Mouse (Mus musculus) hindbrain, embryonic 11.5 days (tissue): ENCODE data around the gene L1cam. TPM values are rescaled to one million over a fixed set of nuclear protein-coding genes. Genes with fewer than 3 reads are reported as not detected.
A peak's percentile ranks its signal among the peaks of the same experiment; 100 is the strongest.

Experiments used
- ATAC-seq: fragments of 200-750 bp; cut with Nextera tagmentation; 2 replicates; pipeline ENCODE4 v1.8.0; 2017; ENCODE audit warnings: mild to moderate bottlenecking, moderate TSS enrichment, moderate library complexity; ENCODE audit not compliant: low FRiP score
- DNase-seq: peaks from one replicate; pipeline ENCODE4 v3.0.0-alpha.2; 2015; ENCODE audit warnings: low spot score
- H3K27ac ChIP-seq: fragments of 300-500 bp; sonication (generic); 2 replicates; pipeline ENCODE4 v1.5.1; 2014; ENCODE audit warnings: mild to moderate bottlenecking, low read depth, low read length
- H3K27me3 ChIP-seq: fragments of 300-500 bp; sonication (generic); 2 replicates; pipeline ENCODE4 v1.6.1; 2014; ENCODE audit warnings: mild to moderate bottlenecking, low read length, moderate library complexity, mixed read lengths; ENCODE audit not compliant: control insufficient read depth, insufficient read depth
- H3K36me3 ChIP-seq: fragments of 300-500 bp; sonication (generic); 2 replicates; pipeline ENCODE4 v1.6.1; 2014; ENCODE audit warnings: mild to moderate bottlenecking, low read length, moderate library complexity, mixed read lengths; ENCODE audit not compliant: control insufficient read depth, insufficient read depth
- H3K4me1 ChIP-seq: fragments of 300-500 bp; sonication (generic); replicated peaks from 2 replicates; pipeline ENCODE4 v1.6.1; 2014; ENCODE audit warnings: low read length, mixed read lengths; ENCODE audit not compliant: control insufficient read depth, insufficient read depth
- H3K4me2 ChIP-seq: fragments of 300-500 bp; sonication (generic); replicated peaks from 2 replicates; pipeline ENCODE4 v1.6.1; 2014; ENCODE audit warnings: mild to moderate bottlenecking, low read depth, low read length
- H3K4me3 ChIP-seq: fragments of 300-500 bp; sonication (generic); 2 replicates; pipeline ENCODE4 v1.5.1; 2014; ENCODE audit warnings: low read depth, low read length
- H3K9ac ChIP-seq: fragments of 300-500 bp; sonication (generic); 2 replicates; pipeline ENCODE4 v1.6.1; 2014; ENCODE audit warnings: low read depth, low read length
- H3K9me3 ChIP-seq: fragments of 300-500 bp; sonication (generic); 2 replicates; pipeline ENCODE4 v1.6.1; 2016; ENCODE audit warnings: low read length; ENCODE audit not compliant: control insufficient read depth
- WGBS: fragments of 180-500 bp; shearing (Covaris S2); extraction: QIAGEN DNeasy Blood & Tissue Kit; methylation state at CpG from one replicate; pipeline ENCODE4 v1.1.7; 2014; 5-methylcytosine and 5-hydroxymethylcytosine counted together
- polyA plus RNA-seq: library from polyadenylated mRNA; unstranded; fragments of >200 nt; fragmentation: Nextera tagmentation; extraction: Ambion mirVana; gene quantifications from 2 replicates; pipeline ENCODE4 v1.2.1, GENCODE M21; 2014

Gene L1cam
- polyA plus RNA-seq, 1 experiment from 2014 or later = 26.3 TPM

GRCm38 (mm10) chrX:73824185-73825151 lies 71.4 kb downstream of the L1cam start, which contains the start of gene Pdzd4:
TSS of gene Pdzd4 (minus strand) at chrX:73824969.
- H3K9me3 ChIP-seq = no peaks in the 10 kb centered on the region
- DNase-seq = peak; percentile 77
- no peaks in the 10 kb centered on the region for H3K4me1 ChIP-seq
- H3K4me3 ChIP-seq = peak within 1 kb of the TSS; percentile 57
- H3K9ac ChIP-seq = peak within 1 kb of the TSS; percentile 71
- H3K4me2 ChIP-seq = peak within 1 kb of the TSS; percentile 63
- no peaks in the 10 kb centered on the region for H3K36me3 ChIP-seq
- H3K27me3 ChIP-seq = peaks cover 4% of the 10 kb centered on the region; the same call in 1 of the 2 replicates
- 14% methylated on average over 61 of the region's 84 CpGs for WGBS
- peak within 1 kb of the TSS; percentile 72 for H3K27ac ChIP-seq
- peak; percentile 86 for ATAC-seq

GRCm38 (mm10) chrX:73823747-73824146 lies 72.2 kb downstream of the L1cam start:
- peak overlapping the region; percentile 63 for H3K4me2 ChIP-seq
- peaks cover 4% of the 10 kb centered on the region; the same call in 1 of the 2 replicates for H3K27me3 ChIP-seq
- 8% methylated on average over 17 of the region's 17 CpGs for WGBS
- peak; percentile 25 for DNase-seq
- H3K9ac ChIP-seq = peak overlapping the region; percentile 71; the same call in 1 of the 2 replicates
- peak; percentile 63 for ATAC-seq
- no peaks in the 10 kb centered on the region for H3K36me3 ChIP-seq
- peak overlapping the region; percentile 57 for H3K4me3 ChIP-seq
- H3K4me1 ChIP-seq = no peaks in the 10 kb centered on the region
- no peaks in the 10 kb centered on the region for H3K9me3 ChIP-seq
- no peak overlapping the region; the same call in 1 of the 2 replicates for H3K27ac ChIP-seq

GRCm38 (mm10) chrX:73816596-73817314 lies 79.2 kb downstream of the L1cam start:
- H3K36me3 ChIP-seq = no peaks in the 10 kb centered on the region
- 54% methylated on average over 3 of the region's 3 CpGs for WGBS

GRCm38 (mm10) chrX:73815072-73815471 lies 80.8 kb downstream of the L1cam start:
- ATAC-seq = peak; percentile 69; the same call in 1 of the 2 replicates
- Histone ChIP-seq H3K4me3 (peak overlapping the region; percentile 22), H3K4me2 (peak overlapping the region; percentile 33), H3K27ac (no peak overlapping the region), H3K36me3 (no peaks in the 10 kb centered on the region), H3K27me3 (no peaks in the 10 kb centered on the region), H3K4me1 (no peaks in the 10 kb centered on the region), H3K9ac (peak overlapping the region; percentile 64), H3K9me3 (no peaks in the 10 kb centered on the region)
- 16% methylated on average over 14 of the region's 14 CpGs for WGBS
- DNase-seq = peak; percentile 65

More at GRCm38 (mm10) chrX:73816596-73817314, 79.2 kb downstream of the L1cam start:
- H3K4me3 ChIP-seq = no peak overlapping the region
- no peaks in the 10 kb centered on the region for H3K9me3 ChIP-seq
- no peak overlapping the region for H3K9ac ChIP-seq
- no peak overlapping the region for H3K4me2 ChIP-seq
- no peak overlapping the region for H3K27ac ChIP-seq
- DNase-seq = no peak
- H3K4me1 ChIP-seq = no peaks in the 10 kb centered on the region
- H3K27me3 ChIP-seq = no peaks in the 10 kb centered on the region
- no peak for ATAC-seq

GRCm38 (mm10) chrX:73805814-73806213 lies 90.1 kb downstream of the L1cam start:
- ATAC-seq = no peak
- no peaks in the 10 kb centered on the region for H3K9me3 ChIP-seq

More at GRCm38 (mm10) chrX:73805814-73806213, 90.1 kb downstream of the L1cam start:
- no peaks in the 10 kb centered on the region for H3K27me3 ChIP-seq
- no peaks in the 10 kb centered on the region for H3K36me3 ChIP-seq
- no peak overlapping the region for H3K4me2 ChIP-seq
- H3K4me3 ChIP-seq = no peak overlapping the region
- no peak overlapping the region for H3K9ac ChIP-seq
- H3K27ac ChIP-seq = no peak overlapping the region
- 67% methylated on average over 1 of the region's 1 CpGs for WGBS
- no peaks in the 10 kb centered on the region for H3K4me1 ChIP-seq
- no peak for DNase-seq

Other genes with a start within 250 kb of the L1cam start
- gene Pnck, start 236.0 kb downstream of the L1cam start, polyA plus RNA-seq = 14.0 and 15.5 TPM in 2 replicates
- 6.0 and 7.8 TPM in 2 replicates for gene Slc6a8, start 223.0 kb downstream of the L1cam start, polyA plus RNA-seq
- 146 and 155 TPM in 2 replicates for gene Bcap31, start 179.9 kb downstream of the L1cam start, polyA plus RNA-seq
- gene Abcd1, start 179.5 kb downstream of the L1cam start, polyA plus RNA-seq = 7.6 and 8.7 TPM in 2 replicates
- 0.28 TPM in 1 of 2 replicates, not detected in the other for gene Plxnb3, start 139.0 kb downstream of the L1cam start, polyA plus RNA-seq
- gene Srpk3, start 121.7 kb downstream of the L1cam start, polyA plus RNA-seq = 1.3 and 1.6 TPM in 2 replicates
- 191 and 206 TPM in 2 replicates for gene Idh3g, start 109.2 kb downstream of the L1cam start, polyA plus RNA-seq
- 134 and 140 TPM in 2 replicates for gene Ssr4, start 109.1 kb downstream of the L1cam start, polyA plus RNA-seq
- 1.4 and 1.6 TPM in 2 replicates for gene Pdzd4, start 71.1 kb downstream of the L1cam start, polyA plus RNA-seq
- gene Avpr2, start 4.0 kb downstream of the L1cam start, polyA plus RNA-seq = 0.06 and 0.11 TPM in 2 replicates
- gene Arhgap4, start 25.8 kb upstream of the L1cam start, polyA plus RNA-seq = 0.99 and 2.3 TPM in 2 replicates
- gene Naa10, start 25.8 kb upstream of the L1cam start, polyA plus RNA-seq = 117 and 126 TPM in 2 replicates
- gene Renbp, start 34.7 kb upstream of the L1cam start, polyA plus RNA-seq = 17.5 and 18.7 TPM in 2 replicates
- 72.9 and 77.2 TPM in 2 replicates for gene Hcfc1, start 70.3 kb upstream of the L1cam start, polyA plus RNA-seq
- 27.4 and 31.6 TPM in 2 replicates for gene Irak1, start 127.8 kb upstream of the L1cam start, polyA plus RNA-seq
- not detected in 2 replicates for gene Opn1mw, start 231.4 kb upstream of the L1cam start, polyA plus RNA-seq
- 14.4 and 15.8 TPM in 2 replicates for gene Mecp2, start 239.3 kb upstream of the L1cam start, polyA plus RNA-seq